Mouse (Mus musculus): ENCODE measurements at regions not wholly inside any gene's neighbourhood (a gene's known extent, or its start where the extent isn't known, plus 50 kb on each side); places are given as distances from the start of the nearest gene placed in this dataset.

DNA sequence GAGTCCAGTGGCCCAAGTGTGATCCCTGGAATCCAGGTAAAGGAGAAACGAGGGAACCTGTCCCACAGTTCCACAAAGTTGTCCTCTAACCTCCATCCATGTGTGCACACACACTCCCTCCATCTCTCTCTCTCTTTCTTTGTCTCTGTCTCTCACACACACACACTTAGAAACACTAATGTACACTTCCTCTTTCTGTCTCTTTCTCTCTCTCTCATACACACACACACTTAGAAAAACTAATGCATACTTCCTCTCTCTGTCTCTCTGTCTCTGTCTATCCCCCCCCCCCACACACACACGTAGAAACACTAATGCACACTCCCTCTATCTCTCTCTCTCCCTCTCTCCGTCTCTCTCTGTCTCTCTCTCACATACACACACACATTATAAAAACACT is 61.2 kb upstream of the Bmp2k start:
- intact Hi-C loops (cut with DNase I), result no loop called here
- TF ChIP-seq EP300 (IDR thresholded peaks at IDR 0.05; ENCODE audit: insufficient read depth, low read depth, low read length), result no peak
- TF ChIP-seq CTCF (IDR thresholded peaks at IDR 0.05), result no peak
- TF ChIP-seq POLR2A (IDR thresholded peaks at IDR 0.05; ENCODE audit: insufficient read depth, low read depth, low read length), result no peak
- WGBS, result 70% methylated on average over 3 of the region's 3 CpGs
- Histone ChIP-seq H3K79me2 (replicated peaks; ENCODE audit: control insufficient read depth, insufficient read depth, low read length) (no peaks in the 10 kb centered on the region), H3K36me3 (ENCODE audit: control insufficient read depth, insufficient read depth, low read length) (no peaks in the 10 kb centered on the region), H3K27me3 (ENCODE audit: control insufficient read depth, insufficient read depth, low read length) (no peaks in the 10 kb centered on the region), H3K4me3 (no peak overlapping the region), H3K9ac (ENCODE audit: low read depth, low read length) (no peak overlapping the region), H3K4me1 (ENCODE audit: control insufficient read depth, insufficient read depth, low read length) (no peaks in the 10 kb centered on the region; the same call in 1 of the 2 replicates), H3K27ac (no peak overlapping the region)
- no peak for DNase-seq

DNA sequence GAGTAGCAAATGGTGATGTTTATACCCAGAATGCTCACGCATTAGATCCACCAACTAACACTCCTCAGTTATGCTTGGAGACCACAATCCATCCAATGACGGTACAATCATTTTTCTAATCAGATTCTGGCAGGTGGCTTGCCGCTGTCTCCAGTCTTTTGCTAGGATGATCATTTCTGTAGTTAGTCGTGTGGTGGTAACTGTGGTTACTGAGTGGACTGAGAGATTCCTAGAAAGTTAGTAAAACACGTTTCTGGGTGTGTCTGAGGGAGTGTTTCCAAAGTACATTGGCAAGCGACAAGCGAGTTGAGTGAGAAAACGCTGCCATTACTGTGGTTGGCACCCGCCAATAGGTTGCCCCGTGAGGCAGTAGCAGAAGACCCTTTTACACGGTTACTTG is 58.8 kb upstream of the Bmp2k start:
- Histone ChIP-seq H3K4me3 (no peak overlapping the region), H3K27ac (no peak overlapping the region), H3K4me1 (ENCODE audit: control insufficient read depth, insufficient read depth, low read length) (no peaks in the 10 kb centered on the region; the same call in 1 of the 2 replicates), H3K27me3 (ENCODE audit: control insufficient read depth, insufficient read depth, low read length) (no peaks in the 10 kb centered on the region), H3K79me2 (replicated peaks; ENCODE audit: control insufficient read depth, insufficient read depth, low read length) (no peaks in the 10 kb centered on the region), H3K9ac (ENCODE audit: low read depth, low read length) (no peak overlapping the region), H3K36me3 (ENCODE audit: control insufficient read depth, insufficient read depth, low read length) (no peaks in the 10 kb centered on the region)
- TF ChIP-seq POLR2A (IDR thresholded peaks at IDR 0.05; ENCODE audit: insufficient read depth, low read depth, low read length), result no peak
- TF ChIP-seq EP300 (IDR thresholded peaks at IDR 0.05; ENCODE audit: insufficient read depth, low read depth, low read length), result no peak
- TF ChIP-seq CTCF (IDR thresholded peaks at IDR 0.05), result no peak
- DNase-seq, result no peak
- intact Hi-C loops (cut with DNase I), result no loop called here
- 89% methylated on average over 11 of the region's 11 CpGs for WGBS

DNA sequence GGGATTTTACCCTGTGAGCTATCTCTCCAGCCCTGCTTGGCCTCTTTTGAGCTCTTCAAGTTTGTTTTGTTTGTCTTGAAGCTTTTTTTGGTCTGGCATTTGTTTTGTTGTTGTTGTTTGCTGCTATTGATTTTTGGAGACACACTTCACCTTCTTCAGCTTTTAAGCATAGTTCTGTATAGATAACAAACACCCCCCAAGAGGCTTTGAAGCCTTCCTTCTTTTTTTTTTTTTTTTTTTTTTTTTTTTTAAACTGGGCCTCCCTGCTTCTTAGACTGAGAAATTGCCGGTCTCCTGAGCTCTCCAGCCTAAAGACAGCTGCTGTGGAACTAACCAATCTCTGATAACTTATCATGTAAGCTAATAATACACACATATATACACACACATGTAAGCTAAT is 58.2 kb upstream of the Bmp2k start:
- H3K27me3 ChIP-seq (ENCODE audit: control insufficient read depth, insufficient read depth, low read length), result no peaks in the 10 kb centered on the region
- no peak for TF ChIP-seq EP300 (IDR thresholded peaks at IDR 0.05; ENCODE audit: insufficient read depth, low read depth, low read length)
- TF ChIP-seq CTCF (IDR thresholded peaks at IDR 0.05), result no peak
- TF ChIP-seq POLR2A (IDR thresholded peaks at IDR 0.05; ENCODE audit: insufficient read depth, low read depth, low read length), result no peak
- H3K27ac ChIP-seq, result no peak overlapping the region
- no peaks in the 10 kb centered on the region for H3K36me3 ChIP-seq (ENCODE audit: control insufficient read depth, insufficient read depth, low read length)
- no peaks in the 10 kb centered on the region for H3K79me2 ChIP-seq (replicated peaks; ENCODE audit: control insufficient read depth, insufficient read depth, low read length)
- no peaks in the 10 kb centered on the region; the same call in 1 of the 2 replicates for H3K4me1 ChIP-seq (ENCODE audit: control insufficient read depth, insufficient read depth, low read length)
- no peak overlapping the region for H3K9ac ChIP-seq (ENCODE audit: low read depth, low read length)
- DNase-seq, result no peak
- intact Hi-C loops (cut with DNase I), result no loop called here
- WGBS, result 73% methylated on average over 1 of the region's 1 CpGs
- no peak overlapping the region for H3K4me3 ChIP-seq

DNA sequence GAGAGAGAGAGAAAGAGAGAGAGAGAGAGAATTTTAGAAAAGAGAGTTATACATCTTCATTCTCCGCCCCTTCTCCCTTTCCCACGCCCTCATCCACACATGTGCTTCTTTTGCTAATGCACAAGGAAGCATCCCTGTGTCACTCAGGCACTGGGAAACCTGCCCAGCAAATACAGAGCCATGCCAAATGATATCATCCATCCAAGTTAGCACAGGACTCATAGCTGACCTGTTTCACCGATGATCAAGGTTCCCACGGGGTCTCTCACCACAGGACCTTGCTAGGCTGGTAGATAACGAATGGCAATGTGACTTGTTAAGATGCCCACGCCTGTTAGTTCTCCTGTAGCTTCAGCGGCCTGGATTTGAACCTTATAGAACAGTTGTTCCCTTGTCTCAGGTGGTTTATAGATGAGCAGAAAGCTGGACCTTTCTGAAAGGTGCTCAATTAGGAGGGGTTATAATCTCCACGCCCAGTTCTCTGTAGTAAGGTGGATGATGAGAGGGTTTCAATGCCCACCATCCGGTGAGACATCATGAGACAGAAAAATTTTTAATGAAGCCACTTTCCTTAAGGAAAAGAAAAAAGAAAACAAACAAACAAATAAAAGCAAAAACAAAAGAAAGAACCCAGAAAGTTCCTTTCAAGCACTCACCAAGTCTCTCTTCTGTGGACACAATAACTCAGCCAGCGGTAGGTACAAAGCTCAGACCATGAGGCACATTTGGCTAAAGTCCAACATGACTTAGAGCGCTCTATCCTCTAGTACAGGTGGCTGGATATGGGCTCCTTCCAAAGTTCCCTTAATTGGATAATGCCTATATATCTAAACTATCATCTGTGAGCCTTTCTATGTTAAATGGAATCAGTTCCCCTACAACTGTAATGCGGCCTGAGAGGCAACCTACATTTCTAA is 57.1 kb upstream of the Bmp2k start:
- H3K27me3 ChIP-seq (ENCODE audit: control insufficient read depth, insufficient read depth, low read length), result no peaks in the 10 kb centered on the region

DNA sequence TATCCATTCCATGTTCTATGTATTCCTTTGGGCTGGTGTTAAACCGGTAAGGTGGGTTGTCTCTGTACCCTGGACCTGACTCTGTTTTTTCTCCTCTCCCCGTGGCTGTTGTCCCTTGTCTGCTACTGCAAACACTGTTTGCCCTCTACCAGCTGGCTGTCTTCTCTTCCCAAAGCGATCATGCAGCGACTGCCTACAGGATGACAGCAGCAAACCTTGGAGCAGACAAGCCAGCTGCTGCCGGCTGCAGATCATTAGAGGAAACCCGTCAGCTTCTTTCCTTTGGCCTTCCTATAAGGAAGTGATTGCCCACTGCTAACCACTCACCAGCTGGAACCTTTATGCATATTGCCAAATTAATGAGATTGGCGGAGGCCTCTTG is 56.4 kb upstream of the Bmp2k start:
- Histone ChIP-seq H3K79me2 (replicated peaks; ENCODE audit: control insufficient read depth, insufficient read depth, low read length) (no peaks in the 10 kb centered on the region), H3K27ac (no peak overlapping the region), H3K4me1 (ENCODE audit: control insufficient read depth, insufficient read depth, low read length) (no peaks in the 10 kb centered on the region; the same call in 1 of the 2 replicates), H3K4me3 (no peak overlapping the region), H3K27me3 (ENCODE audit: control insufficient read depth, insufficient read depth, low read length) (no peaks in the 10 kb centered on the region), H3K36me3 (ENCODE audit: control insufficient read depth, insufficient read depth, low read length) (no peaks in the 10 kb centered on the region), H3K9ac (ENCODE audit: low read depth, low read length) (no peak overlapping the region)
- TF ChIP-seq CTCF (IDR thresholded peaks at IDR 0.05) (no peak), POLR2A (IDR thresholded peaks at IDR 0.05; ENCODE audit: insufficient read depth, low read depth, low read length) (no peak), EP300 (IDR thresholded peaks at IDR 0.05; ENCODE audit: insufficient read depth, low read depth, low read length) (no peak)
- intact Hi-C loops (cut with DNase I), result no loop called here
- no peak for DNase-seq
- WGBS, result 38% methylated on average over 7 of the region's 7 CpGs

More for the DNA sequence above, 57.1 kb upstream of the Bmp2k start:
- no peak overlapping the region for H3K4me3 ChIP-seq
- H3K36me3 ChIP-seq (ENCODE audit: control insufficient read depth, insufficient read depth, low read length), result no peaks in the 10 kb centered on the region
- no peak overlapping the region for H3K27ac ChIP-seq
- intact Hi-C loops (cut with DNase I), result no loop called here
- peak; percentile 39 to 43 for DNase-seq
- 53% methylated on average over 12 of the region's 12 CpGs for WGBS
- TF ChIP-seq POLR2A (IDR thresholded peaks at IDR 0.05; ENCODE audit: insufficient read depth, low read depth, low read length) (no peak), CTCF (IDR thresholded peaks at IDR 0.05) (no peak), EP300 (IDR thresholded peaks at IDR 0.05; ENCODE audit: insufficient read depth, low read depth, low read length) (no peak)
- H3K9ac ChIP-seq (ENCODE audit: low read depth, low read length), result no peak overlapping the region
- no peaks in the 10 kb centered on the region; the same call in 1 of the 2 replicates for H3K4me1 ChIP-seq (ENCODE audit: control insufficient read depth, insufficient read depth, low read length)
- no peaks in the 10 kb centered on the region for H3K79me2 ChIP-seq (replicated peaks; ENCODE audit: control insufficient read depth, insufficient read depth, low read length)

DNA sequence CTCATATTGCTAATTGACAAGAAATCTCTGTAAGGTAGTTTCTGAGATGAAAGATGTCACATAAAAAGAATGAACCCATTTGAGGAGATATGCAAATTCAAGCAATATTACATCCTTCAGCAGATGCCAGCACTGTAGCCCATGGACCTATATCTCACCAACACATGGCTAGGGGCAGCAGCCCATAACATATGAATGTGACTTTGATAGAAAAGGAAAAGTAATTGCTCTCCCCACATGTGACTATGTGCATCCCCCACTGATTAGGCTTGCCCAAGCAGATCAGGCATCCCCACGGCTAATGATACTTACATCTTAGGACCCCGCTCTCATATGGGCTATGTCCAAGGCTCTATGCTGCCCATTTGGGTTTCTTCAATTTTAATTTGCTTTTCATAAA is 56.0 kb upstream of the Bmp2k start:
- Histone ChIP-seq H3K9ac (ENCODE audit: low read depth, low read length) (no peak overlapping the region), H3K4me1 (ENCODE audit: control insufficient read depth, insufficient read depth, low read length) (no peaks in the 10 kb centered on the region; the same call in 1 of the 2 replicates), H3K27me3 (ENCODE audit: control insufficient read depth, insufficient read depth, low read length) (no peaks in the 10 kb centered on the region), H3K27ac (no peak overlapping the region), H3K36me3 (ENCODE audit: control insufficient read depth, insufficient read depth, low read length) (no peaks in the 10 kb centered on the region), H3K79me2 (replicated peaks; ENCODE audit: control insufficient read depth, insufficient read depth, low read length) (no peaks in the 10 kb centered on the region), H3K4me3 (no peak overlapping the region)
- intact Hi-C loops (cut with DNase I), result no loop called here
- 92% methylated on average over 2 of the region's 2 CpGs for WGBS
- TF ChIP-seq CTCF (IDR thresholded peaks at IDR 0.05) (no peak), POLR2A (IDR thresholded peaks at IDR 0.05; ENCODE audit: insufficient read depth, low read depth, low read length) (no peak), EP300 (IDR thresholded peaks at IDR 0.05; ENCODE audit: insufficient read depth, low read depth, low read length) (no peak)
- no peak for DNase-seq
